Mouse (Mus musculus): ENCODE results near the gene Cyb5r3. TPM values are rescaled to one million over a fixed set of nuclear protein-coding genes. Genes with fewer than 3 reads are reported as not detected.

Cyb5r3 gene
- polyA plus RNA-seq, 1 experiment from 2014 or later = 127 TPM

- ATAC-seq (ENCODE audit: extremely low read depth, insufficient number of reproducible peaks, low FRiP score, low TSS enrichment) = no peak
- Histone ChIP-seq H3K4me1 (no peaks in the 10 kb centered on the region), H3K9ac (no peak overlapping the region; the same call in 1 of the 2 replicates), H3K4me2 (no peak overlapping the region), H3K36me3 (peaks cover 83% of the 10 kb centered on the region), H3K27ac (replicated peaks) (no peak overlapping the region), H3K9me3 (no peaks in the 10 kb centered on the region), H3K4me3 (no peak overlapping the region), H3K27me3 (replicated peaks) (no peaks in the 10 kb centered on the region)
- WGBS = 90% methylated on average over 7 of the region's 7 CpGs
Measured at GRCm38 (mm10) chr15:83158587-83159160, 13.7 kb downstream of the Cyb5r3 start.

DNA sequence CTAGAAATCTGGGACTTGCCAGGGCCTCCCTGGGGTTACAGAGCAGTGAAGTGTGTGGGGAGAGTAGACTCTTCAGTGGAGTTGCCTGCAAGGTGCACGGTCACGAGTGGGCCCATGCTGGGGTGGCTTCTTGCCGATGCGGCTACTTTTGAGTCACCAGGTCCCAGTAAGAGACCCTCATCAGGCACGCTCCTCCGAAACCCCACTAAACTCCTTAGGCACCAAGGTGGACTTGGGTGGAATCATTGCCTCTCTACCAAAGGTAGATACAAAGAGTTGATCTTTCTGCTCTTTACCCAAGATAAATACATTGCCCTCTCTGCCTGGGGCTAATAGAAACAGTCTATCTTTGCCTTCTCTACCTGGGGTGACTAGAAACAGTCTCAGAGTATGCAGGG, 14.7 kb downstream of the Cyb5r3 start:
- no peak overlapping the region for H3K4me3 ChIP-seq
- peak overlapping the region; percentile 28; the same call in 1 of the 2 replicates for H3K9ac ChIP-seq
- no peak overlapping the region for H3K27ac ChIP-seq (replicated peaks)
- H3K4me2 ChIP-seq = no peak overlapping the region
- ATAC-seq (ENCODE audit: extremely low read depth, insufficient number of reproducible peaks, low FRiP score, low TSS enrichment) = no peak
- 92% methylated on average over 6 of the region's 6 CpGs for WGBS
- no peaks in the 10 kb centered on the region for H3K4me1 ChIP-seq
- H3K27me3 ChIP-seq (replicated peaks) = no peaks in the 10 kb centered on the region
- peaks cover 83% of the 10 kb centered on the region for H3K36me3 ChIP-seq
- H3K9me3 ChIP-seq = no peaks in the 10 kb centered on the region

DNA sequence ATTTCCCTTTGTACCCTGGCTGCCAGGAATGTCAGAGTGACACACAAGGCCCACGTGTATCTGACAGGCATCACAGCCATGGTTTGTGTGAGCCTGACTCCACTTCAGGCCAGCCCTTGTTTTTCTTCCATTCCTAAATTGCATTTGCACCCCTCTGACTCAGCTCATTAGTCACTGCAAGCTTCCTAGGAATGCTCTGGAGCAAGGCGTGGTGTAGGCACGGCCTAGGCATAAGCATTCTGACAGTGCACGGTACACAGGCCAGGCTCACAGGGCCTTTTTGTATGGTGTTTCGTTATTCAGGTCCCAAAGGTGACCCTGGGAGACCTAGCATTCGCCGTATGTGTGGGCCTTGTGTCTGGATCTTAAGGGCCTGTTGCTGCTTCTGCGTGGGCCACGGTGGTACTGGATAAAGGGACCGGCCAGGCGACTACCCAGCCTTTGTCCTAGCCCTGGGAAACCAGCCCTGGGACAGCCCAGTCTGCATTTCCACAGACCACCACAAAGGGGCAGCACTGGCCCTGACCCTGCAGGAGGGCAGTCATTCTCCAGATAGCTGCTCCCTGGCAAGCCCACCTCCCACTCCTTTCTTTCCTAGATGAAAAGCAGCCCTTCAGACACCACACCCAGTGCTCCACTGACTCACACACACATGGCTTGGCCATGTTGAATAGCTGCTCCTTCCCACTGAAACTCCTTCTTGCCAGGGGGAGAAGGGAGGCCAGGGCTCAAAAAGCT, 15.3 kb downstream of the Cyb5r3 start:
- Histone ChIP-seq H3K4me3 (no peak overlapping the region), H3K4me1 (no peaks in the 10 kb centered on the region), H3K9ac (peak overlapping the region; percentile 28; the same call in 1 of the 2 replicates), H3K9me3 (no peaks in the 10 kb centered on the region), H3K36me3 (peaks cover 77% of the 10 kb centered on the region), H3K4me2 (no peak overlapping the region), H3K27me3 (replicated peaks) (no peaks in the 10 kb centered on the region), H3K27ac (replicated peaks) (no peak overlapping the region)
- 66% methylated on average over 11 of the region's 11 CpGs for WGBS
- no peak for ATAC-seq (ENCODE audit: extremely low read depth, insufficient number of reproducible peaks, low FRiP score, low TSS enrichment)

- Histone ChIP-seq H3K4me1 (no peaks in the 10 kb centered on the region), H3K27me3 (replicated peaks) (no peaks in the 10 kb centered on the region), H3K9ac (peak overlapping the region; percentile 5; the same call in 1 of the 2 replicates), H3K27ac (replicated peaks) (no peak overlapping the region), H3K4me3 (no peak overlapping the region), H3K4me2 (no peak overlapping the region), H3K9me3 (no peaks in the 10 kb centered on the region), H3K36me3 (peaks cover 64% of the 10 kb centered on the region)
- WGBS = 74% methylated on average over 6 of the region's 6 CpGs
- ATAC-seq (ENCODE audit: extremely low read depth, insufficient number of reproducible peaks, low FRiP score, low TSS enrichment) = no peak
Measured at GRCm38 (mm10) chr15:83155672-83156419, 16.5 kb downstream of the Cyb5r3 start.

- Histone ChIP-seq H3K27ac (replicated peaks) (no peak overlapping the region), H3K4me2 (no peak overlapping the region), H3K27me3 (replicated peaks) (no peaks in the 10 kb centered on the region), H3K9me3 (no peaks in the 10 kb centered on the region), H3K4me1 (peaks cover 5% of the 10 kb centered on the region), H3K36me3 (peaks cover 49% of the 10 kb centered on the region), H3K9ac (no peak overlapping the region), H3K4me3 (no peak overlapping the region)
- no peak for ATAC-seq (ENCODE audit: extremely low read depth, insufficient number of reproducible peaks, low FRiP score, low TSS enrichment)
- WGBS = 88% methylated on average over 7 of the region's 7 CpGs
Measured at GRCm38 (mm10) chr15:83154309-83154708, 18.1 kb downstream of the Cyb5r3 start.

- peaks cover 38% of the 10 kb centered on the region for H3K36me3 ChIP-seq
- H3K9me3 ChIP-seq = no peaks in the 10 kb centered on the region
- peaks cover 18% of the 10 kb centered on the region for H3K4me1 ChIP-seq
- no peaks in the 10 kb centered on the region for H3K27me3 ChIP-seq (replicated peaks)
- H3K27ac ChIP-seq (replicated peaks) = no peak overlapping the region
- 0 out of 2 replicates have a peak overlapping the region, but pooled peaks have one; percentile 48 for H3K9ac ChIP-seq
- H3K4me3 ChIP-seq = no peak overlapping the region
- no peak overlapping the region for H3K4me2 ChIP-seq
- WGBS = 87% methylated on average over 4 of the region's 4 CpGs
- no peak for ATAC-seq (ENCODE audit: extremely low read depth, insufficient number of reproducible peaks, low FRiP score, low TSS enrichment)
Measured at GRCm38 (mm10) chr15:83150694-83151093, 21.7 kb downstream of the Cyb5r3 start.

GRCm38 (mm10) chr15:83150073-83150442, 22.3 kb downstream of the Cyb5r3 start:
- ATAC-seq (ENCODE audit: extremely low read depth, insufficient number of reproducible peaks, low FRiP score, low TSS enrichment) = no peak
- peak overlapping the region; percentile 82 for H3K4me3 ChIP-seq
- 19% methylated on average over 3 of the region's 3 CpGs for WGBS
- H3K36me3 ChIP-seq = peaks cover 39% of the 10 kb centered on the region
- peak overlapping the region; percentile 79 for H3K4me2 ChIP-seq
- no peaks in the 10 kb centered on the region for H3K9me3 ChIP-seq
- peaks cover 18% of the 10 kb centered on the region for H3K4me1 ChIP-seq
- no peaks in the 10 kb centered on the region for H3K27me3 ChIP-seq (replicated peaks)
- H3K9ac ChIP-seq = peak overlapping the region; percentile 97
- peak overlapping the region; percentile 96 for H3K27ac ChIP-seq (replicated peaks)

DNA sequence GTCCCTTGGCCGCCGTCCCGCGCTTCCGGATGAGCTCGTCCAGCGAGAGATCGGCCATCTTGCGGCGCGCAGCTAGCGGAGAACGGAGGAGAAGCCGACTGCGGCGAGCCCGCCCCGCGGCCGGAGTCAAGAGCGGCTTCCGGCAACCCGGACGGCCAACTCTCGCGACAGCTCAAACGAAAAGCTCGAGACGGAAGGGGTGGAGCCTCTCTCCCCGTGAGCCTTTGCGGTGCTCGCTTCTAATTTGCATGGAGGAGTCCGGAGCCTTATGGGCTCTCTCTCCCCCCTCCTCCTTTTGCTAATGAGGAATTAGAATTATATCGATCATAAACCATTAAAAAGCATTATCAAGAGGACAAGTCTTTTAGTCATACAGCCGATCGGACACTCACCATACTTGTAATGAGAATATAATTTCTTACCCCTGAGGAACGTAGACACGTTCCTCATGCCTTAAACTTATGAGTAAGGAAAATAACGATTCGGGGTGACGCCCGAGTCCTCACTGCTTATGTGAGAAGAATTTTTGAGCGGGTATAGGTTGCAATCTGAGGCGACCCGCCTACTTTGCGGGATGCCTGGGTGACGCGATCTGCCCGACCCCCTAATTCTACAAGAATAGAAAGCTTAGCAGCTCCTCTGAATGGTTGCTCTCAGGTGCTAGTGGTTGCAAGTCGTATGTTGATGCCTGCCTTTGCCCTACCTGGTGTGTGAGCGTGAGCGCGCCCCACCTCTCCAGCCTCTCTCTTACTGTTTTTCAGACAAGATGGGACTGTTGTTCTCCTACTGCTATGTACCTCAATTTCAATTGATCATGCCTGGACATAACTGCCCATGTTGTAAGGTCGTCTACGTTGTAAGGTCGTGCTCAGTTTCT, 23.0 kb downstream of the Cyb5r3 start, which contains the start of gene Poldip3:
Gene Poldip3, minus strand, starts transcription at position 189 of the 877 bp plus-strand sequence.
- ATAC-seq (ENCODE audit: extremely low read depth, insufficient number of reproducible peaks, low FRiP score, low TSS enrichment) = peak; percentile 88
- Histone ChIP-seq H3K9me3 (no peaks in the 10 kb centered on the region), H3K36me3 (peaks cover 41% of the 10 kb centered on the region), H3K27ac (replicated peaks) (peak within 1 kb of the TSS; percentile 96), H3K4me3 (peak within 1 kb of the TSS; percentile 82), H3K27me3 (replicated peaks) (no peaks in the 10 kb centered on the region), H3K9ac (peak within 1 kb of the TSS; percentile 97), H3K4me1 (peaks cover 18% of the 10 kb centered on the region), H3K4me2 (peak within 1 kb of the TSS; percentile 79)
- under 1% methylated on average over 56 of the region's 56 CpGs for WGBS

DNA sequence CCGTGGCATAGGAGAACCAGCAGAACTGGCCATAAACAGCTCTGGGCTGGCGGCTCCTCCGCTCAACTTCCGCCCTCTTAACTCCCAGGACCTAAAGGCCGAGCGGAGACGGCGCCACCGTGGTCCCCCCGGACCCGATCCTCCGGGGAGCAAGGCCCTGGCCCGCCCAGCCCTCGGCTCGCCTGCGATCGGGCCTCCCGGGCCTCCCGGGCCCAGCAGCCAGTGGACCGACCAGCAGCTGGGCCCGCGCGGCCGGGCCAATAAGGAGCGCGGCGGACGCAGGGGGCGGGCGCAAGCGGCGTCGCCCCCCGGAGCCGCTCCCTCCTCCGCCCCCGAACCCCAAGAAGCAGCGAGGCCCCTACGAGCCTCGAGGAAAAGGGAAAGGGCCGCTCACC, 23.6 kb downstream of the Cyb5r3 start:
- Histone ChIP-seq H3K4me1 (peaks cover 23% of the 10 kb centered on the region), H3K36me3 (peaks cover 41% of the 10 kb centered on the region), H3K27me3 (replicated peaks) (no peaks in the 10 kb centered on the region), H3K9me3 (no peaks in the 10 kb centered on the region), H3K4me3 (peak overlapping the region; percentile 82), H3K27ac (replicated peaks) (peak overlapping the region; percentile 96), H3K9ac (peak overlapping the region; percentile 97), H3K4me2 (peak overlapping the region; percentile 79)
- 0% methylated on average over 39 of the region's 41 CpGs for WGBS
- peak; percentile 87 for ATAC-seq (ENCODE audit: extremely low read depth, insufficient number of reproducible peaks, low FRiP score, low TSS enrichment)

GRCm38 (mm10) chr15:83148395-83148794, 24.0 kb downstream of the Cyb5r3 start:
- peak overlapping the region; percentile 79 for H3K4me2 ChIP-seq
- WGBS = 3% methylated on average over 21 of the region's 21 CpGs
- H3K9ac ChIP-seq = peak overlapping the region; percentile 97
- ATAC-seq (ENCODE audit: extremely low read depth, insufficient number of reproducible peaks, low FRiP score, low TSS enrichment) = no peak
- peaks cover 37% of the 10 kb centered on the region for H3K36me3 ChIP-seq
- H3K27ac ChIP-seq (replicated peaks) = peak overlapping the region; percentile 96
- H3K4me3 ChIP-seq = peak overlapping the region; percentile 82
- H3K27me3 ChIP-seq (replicated peaks) = no peaks in the 10 kb centered on the region
- H3K9me3 ChIP-seq = no peaks in the 10 kb centered on the region
- peaks cover 26% of the 10 kb centered on the region for H3K4me1 ChIP-seq

Measured in heart, embryonic 13.5 days (tissue).